Mouse (Mus musculus): Measurements from ENCODE around the gene S100a10.

GRCm38 (mm10) chr3:93566892-93567291 lies 12.0 kb downstream of the S100a10 start:
- TF ChIP-seq CTCF (IDR thresholded peaks at IDR 0.05; ENCODE audit: control insufficient read depth, insufficient read depth, insufficient replicate concordance, low read depth, low read length) (no peak), POLR2A (IDR thresholded peaks at IDR 0.05; ENCODE audit: control insufficient read depth, low read depth, low read length) (no peak)

Measured in testis, adult 2 months (tissue).